Mouse (Mus musculus): ENCODE measurements around the gene Zfp423. TPM values are rescaled to one million over a fixed set of nuclear protein-coding genes. Genes with fewer than 3 reads are reported as not detected.

Zfp423 gene
- polyA plus RNA-seq, 1 experiment from 2014 or later, result 22.0 TPM

DNA sequence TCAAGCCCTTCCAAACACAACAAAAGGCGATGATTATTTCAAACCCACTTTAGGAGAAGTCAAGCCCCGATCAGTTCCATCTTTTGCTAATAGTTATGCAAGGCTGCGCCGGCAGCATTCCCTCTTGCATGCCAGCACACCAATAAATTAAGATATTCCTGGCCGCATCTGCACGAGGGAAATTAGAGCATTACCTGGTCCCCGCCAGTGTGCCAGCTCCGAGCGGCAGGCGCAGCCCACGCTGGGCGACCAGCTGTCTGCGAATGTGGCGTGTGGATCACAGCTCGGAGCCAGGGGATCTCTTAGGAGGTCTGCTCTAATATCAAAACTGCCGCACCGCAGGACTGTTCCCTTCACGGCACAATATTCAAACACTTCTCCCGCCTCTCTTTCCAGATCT lies 217.4 kb downstream of the Zfp423 start:
- H3K4me3 ChIP-seq, result no peak overlapping the region
- H3K27ac ChIP-seq (replicated peaks), result no peak overlapping the region
- no peaks in the 10 kb centered on the region for H3K9me3 ChIP-seq
- H3K27me3 ChIP-seq (replicated peaks; ENCODE audit: low read depth, poor library complexity, severe bottlenecking), result no peaks in the 10 kb centered on the region
- H3K4me1 ChIP-seq, result peaks cover 50% of the 10 kb centered on the region
- WGBS, result 94% methylated on average over 19 of the region's 19 CpGs
- DNase-seq (ENCODE audit: low spot score), result no peak
- peaks cover 12% of the 10 kb centered on the region for H3K36me3 ChIP-seq (replicated peaks)

GRCm38 (mm10) chr8:87740946-87741530 lies 218.4 kb downstream of the Zfp423 start:
- Histone ChIP-seq H3K4me3 (no peak overlapping the region), H3K27ac (replicated peaks) (no peak overlapping the region), H3K27me3 (replicated peaks; ENCODE audit: low read depth, poor library complexity, severe bottlenecking) (no peaks in the 10 kb centered on the region), H3K36me3 (replicated peaks) (peaks cover 12% of the 10 kb centered on the region), H3K4me1 (peaks cover 48% of the 10 kb centered on the region), H3K9me3 (no peaks in the 10 kb centered on the region)
- no peak for DNase-seq (ENCODE audit: low spot score)
- 93% methylated on average over 11 of the region's 11 CpGs for WGBS

DNA sequence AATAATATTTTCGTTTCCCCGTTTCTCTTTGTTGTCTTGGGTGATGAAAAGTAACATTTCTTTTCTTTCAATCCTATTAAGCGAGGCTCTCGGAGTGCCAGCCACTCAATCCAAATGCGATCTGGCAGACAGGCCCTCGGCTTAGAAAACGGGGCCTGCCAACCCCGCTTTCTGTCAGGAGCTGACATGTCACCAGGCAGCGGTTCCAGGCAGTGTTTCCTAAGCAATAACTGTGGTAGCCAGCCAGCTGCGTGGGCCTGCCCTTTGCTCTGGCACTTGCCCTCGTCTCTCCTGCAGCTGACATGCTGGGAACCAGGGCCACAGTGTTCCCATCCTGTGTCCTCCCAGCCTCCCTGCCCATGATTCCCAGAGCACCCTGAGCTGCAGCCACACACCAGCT lies 221.5 kb downstream of the Zfp423 start:
- H3K27ac ChIP-seq (replicated peaks), result peak overlapping the region; percentile 61
- no peaks in the 10 kb centered on the region for H3K9me3 ChIP-seq
- DNase-seq (ENCODE audit: low spot score), result no peak
- H3K4me3 ChIP-seq, result no peak overlapping the region
- H3K36me3 ChIP-seq (replicated peaks), result peaks cover 6% of the 10 kb centered on the region
- WGBS, result 64% methylated on average over 11 of the region's 11 CpGs
- H3K4me1 ChIP-seq, result peaks cover 51% of the 10 kb centered on the region
- no peaks in the 10 kb centered on the region for H3K27me3 ChIP-seq (replicated peaks; ENCODE audit: low read depth, poor library complexity, severe bottlenecking)

DNA sequence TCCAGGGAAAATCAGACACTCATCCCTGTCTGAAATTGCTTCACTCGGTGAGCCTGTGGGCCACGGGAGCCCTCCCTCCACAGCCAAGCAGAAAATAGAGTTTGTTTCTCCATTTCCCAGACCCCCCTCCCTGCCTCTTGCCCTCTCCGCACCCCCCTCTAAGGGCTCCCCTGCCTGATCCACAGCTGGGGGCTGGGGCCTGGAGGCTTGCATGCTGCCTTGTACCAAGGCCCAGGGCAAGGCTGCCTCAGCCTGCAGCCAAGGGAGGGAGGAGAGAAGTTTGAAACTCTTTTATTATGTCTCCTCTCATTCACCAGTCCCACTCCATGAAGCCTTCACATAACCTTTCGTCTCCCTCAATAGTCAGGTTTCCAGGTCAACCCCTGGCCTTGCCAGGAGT lies 224.5 kb downstream of the Zfp423 start:
- Histone ChIP-seq H3K36me3 (replicated peaks) (peaks cover 19% of the 10 kb centered on the region), H3K4me1 (peaks cover 41% of the 10 kb centered on the region), H3K27me3 (replicated peaks; ENCODE audit: low read depth, poor library complexity, severe bottlenecking) (no peaks in the 10 kb centered on the region), H3K4me3 (no peak overlapping the region), H3K9me3 (no peaks in the 10 kb centered on the region), H3K27ac (replicated peaks) (peak overlapping the region; percentile 75)
- DNase-seq (ENCODE audit: low spot score), result no peak
- 52% methylated on average over 4 of the region's 4 CpGs for WGBS

GRCm38 (mm10) chr8:87734496-87734895 lies 224.9 kb downstream of the Zfp423 start:
- H3K27me3 ChIP-seq (replicated peaks; ENCODE audit: low read depth, poor library complexity, severe bottlenecking), result no peaks in the 10 kb centered on the region
- peaks cover 41% of the 10 kb centered on the region for H3K4me1 ChIP-seq
- no peak overlapping the region for H3K4me3 ChIP-seq
- H3K36me3 ChIP-seq (replicated peaks), result peaks cover 23% of the 10 kb centered on the region
- peak overlapping the region; percentile 75 for H3K27ac ChIP-seq (replicated peaks)
- H3K9me3 ChIP-seq, result no peaks in the 10 kb centered on the region
- no peak for DNase-seq (ENCODE audit: low spot score)
- WGBS, result 53% methylated on average over 7 of the region's 7 CpGs

GRCm38 (mm10) chr8:87731062-87731461 lies 228.3 kb downstream of the Zfp423 start:
- DNase-seq (ENCODE audit: low spot score), result no peak
- Histone ChIP-seq H3K36me3 (replicated peaks) (peaks cover 46% of the 10 kb centered on the region), H3K9me3 (no peaks in the 10 kb centered on the region), H3K4me1 (peaks cover 29% of the 10 kb centered on the region), H3K4me3 (no peak overlapping the region), H3K27ac (replicated peaks) (no peak overlapping the region), H3K27me3 (replicated peaks; ENCODE audit: low read depth, poor library complexity, severe bottlenecking) (no peaks in the 10 kb centered on the region)
- WGBS, result 93% methylated on average over 12 of the region's 12 CpGs

GRCm38 (mm10) chr8:87723015-87723414 lies 236.4 kb downstream of the Zfp423 start:
- peaks cover 15% of the 10 kb centered on the region; the same call in 1 of the 2 replicates for H3K36me3 ChIP-seq (replicated peaks)
- H3K9me3 ChIP-seq, result no peaks in the 10 kb centered on the region
- no peak for DNase-seq (ENCODE audit: low spot score)
- H3K4me1 ChIP-seq, result peaks cover 25% of the 10 kb centered on the region
- H3K4me3 ChIP-seq, result no peak overlapping the region
- 80% methylated on average over 8 of the region's 8 CpGs for WGBS
- H3K27me3 ChIP-seq (replicated peaks; ENCODE audit: low read depth, poor library complexity, severe bottlenecking), result no peaks in the 10 kb centered on the region
- H3K27ac ChIP-seq (replicated peaks), result no peak overlapping the region

DNA sequence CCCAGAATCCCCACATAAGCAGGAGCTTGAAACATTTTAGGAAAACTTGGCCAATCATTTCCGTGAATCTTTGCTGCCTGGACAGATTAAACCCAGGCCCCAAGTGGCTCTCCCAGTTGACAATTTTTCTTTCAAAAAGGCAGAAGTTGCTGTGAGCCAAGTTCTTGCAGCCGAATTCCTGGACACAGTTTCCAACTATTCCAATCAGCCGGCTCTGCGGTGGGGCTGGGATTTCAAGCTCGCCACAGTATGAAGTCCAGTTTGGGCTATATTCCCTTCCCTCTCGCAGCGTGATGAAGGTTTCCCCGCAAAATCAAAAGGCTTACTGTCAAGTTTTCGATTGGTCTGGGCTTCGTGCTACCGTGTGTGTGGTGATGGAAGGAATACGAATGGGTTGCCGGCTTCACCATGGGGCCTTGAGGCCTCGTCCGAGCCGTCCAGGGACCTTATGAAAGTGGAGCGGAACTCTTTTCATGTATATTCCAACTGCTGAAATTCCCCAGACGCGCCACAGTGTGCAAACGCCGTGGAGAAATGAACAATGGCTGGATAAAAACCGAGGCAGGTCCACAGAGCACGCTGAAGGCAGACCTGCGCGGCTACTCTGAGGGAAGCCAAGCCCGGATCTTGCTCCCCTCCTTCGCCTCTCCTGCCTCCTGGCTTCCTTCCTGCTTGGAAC lies 240.1 kb downstream of the Zfp423 start:
- no peak for DNase-seq (ENCODE audit: low spot score)
- no peaks in the 10 kb centered on the region for H3K36me3 ChIP-seq (replicated peaks)
- no peaks in the 10 kb centered on the region for H3K27me3 ChIP-seq (replicated peaks; ENCODE audit: low read depth, poor library complexity, severe bottlenecking)
- WGBS, result 76% methylated on average over 27 of the region's 27 CpGs
- peaks cover 48% of the 10 kb centered on the region for H3K4me1 ChIP-seq
- H3K9me3 ChIP-seq, result no peaks in the 10 kb centered on the region
- H3K4me3 ChIP-seq, result no peak overlapping the region
- 0 out of 2 replicates have a peak overlapping the region, but pooled peaks have one; percentile 24 for H3K27ac ChIP-seq (replicated peaks)

DNA sequence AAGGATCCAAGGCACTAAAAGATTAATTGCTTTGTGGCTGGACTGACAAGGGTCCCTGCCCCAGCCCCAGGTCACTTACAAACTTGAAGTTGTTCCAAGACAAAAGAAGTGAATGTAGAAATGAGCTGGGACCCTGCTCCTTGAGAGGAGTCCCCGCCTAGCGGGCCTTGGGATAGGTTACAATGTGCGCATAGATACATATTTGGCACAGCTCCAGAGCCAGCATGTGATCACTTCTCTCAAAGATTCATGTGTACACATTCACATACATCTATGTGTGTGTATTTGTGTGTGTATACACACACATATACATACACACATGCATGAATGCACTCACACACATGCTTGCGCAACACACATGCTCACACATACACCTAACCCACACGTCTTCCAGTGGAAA lies 241.9 kb downstream of the Zfp423 start:
- Histone ChIP-seq H3K36me3 (replicated peaks) (no peaks in the 10 kb centered on the region), H3K27ac (replicated peaks) (no peak overlapping the region)

GRCm38 (mm10) chr8:87716726-87717248 lies 242.6 kb downstream of the Zfp423 start:
- no peaks in the 10 kb centered on the region for H3K36me3 ChIP-seq (replicated peaks)
- peak overlapping the region; percentile 80 for H3K27ac ChIP-seq (replicated peaks)
- 19% methylated on average over 9 of the region's 9 CpGs for WGBS
- H3K4me1 ChIP-seq, result peaks cover 49% of the 10 kb centered on the region
- H3K27me3 ChIP-seq (replicated peaks; ENCODE audit: low read depth, poor library complexity, severe bottlenecking), result no peaks in the 10 kb centered on the region
- no peaks in the 10 kb centered on the region for H3K9me3 ChIP-seq
- H3K4me3 ChIP-seq, result peak overlapping the region; percentile 47
- DNase-seq (ENCODE audit: low spot score), result peak; percentile 19

More for the DNA sequence above, 241.9 kb downstream of the Zfp423 start:
- WGBS, result 92% methylated on average over 5 of the region's 5 CpGs
- Histone ChIP-seq H3K4me3 (no peak overlapping the region), H3K9me3 (no peaks in the 10 kb centered on the region), H3K4me1 (peaks cover 48% of the 10 kb centered on the region), H3K27me3 (replicated peaks; ENCODE audit: low read depth, poor library complexity, severe bottlenecking) (no peaks in the 10 kb centered on the region)
- no peak for DNase-seq (ENCODE audit: low spot score)

- 6% methylated on average over 24 of the region's 24 CpGs for WGBS
Observed at GRCm38 (mm10) chr8:87715731-87716682, 243.4 kb downstream of the Zfp423 start.

DNA sequence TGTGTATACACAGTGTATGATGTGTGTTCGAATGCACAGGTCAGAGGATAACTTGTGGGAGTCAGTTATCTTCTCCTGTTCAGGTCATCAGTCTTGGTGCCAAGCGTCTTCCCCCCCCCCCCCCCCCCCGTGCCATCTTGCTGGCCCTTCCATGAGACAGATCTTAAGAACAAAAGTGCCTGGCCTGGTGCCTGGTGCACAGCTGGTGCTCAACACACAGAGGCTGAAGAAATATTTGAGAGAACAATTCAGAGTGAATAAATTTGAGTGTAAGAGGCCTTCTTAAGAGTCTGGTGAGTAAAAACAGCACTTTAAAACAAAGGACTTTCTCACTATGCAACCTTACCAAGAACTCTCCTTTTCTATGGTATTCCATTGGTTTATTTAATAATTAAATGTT lies 245.4 kb downstream of the Zfp423 start:
- Histone ChIP-seq H3K27ac (replicated peaks) (no peak overlapping the region), H3K27me3 (replicated peaks; ENCODE audit: low read depth, poor library complexity, severe bottlenecking) (no peaks in the 10 kb centered on the region), H3K4me3 (no peak overlapping the region), H3K36me3 (replicated peaks) (no peaks in the 10 kb centered on the region), H3K9me3 (no peaks in the 10 kb centered on the region), H3K4me1 (peaks cover 41% of the 10 kb centered on the region)
- 74% methylated on average over 3 of the region's 3 CpGs for WGBS
- no peak for DNase-seq (ENCODE audit: low spot score)

More at GRCm38 (mm10) chr8:87715731-87716682, 243.4 kb downstream of the Zfp423 start:
- H3K4me1 ChIP-seq, result peaks cover 50% of the 10 kb centered on the region
- H3K27me3 ChIP-seq (replicated peaks; ENCODE audit: low read depth, poor library complexity, severe bottlenecking), result no peaks in the 10 kb centered on the region
- DNase-seq (ENCODE audit: low spot score), result peak; percentile 78
- no peaks in the 10 kb centered on the region for H3K9me3 ChIP-seq
- H3K4me3 ChIP-seq, result peak overlapping the region; percentile 47
- no peaks in the 10 kb centered on the region for H3K36me3 ChIP-seq (replicated peaks)
- H3K27ac ChIP-seq (replicated peaks), result peak overlapping the region; percentile 80
